Mouse (Mus musculus) lung, embryonic 16.5 days (tissue): ENCODE data around the gene Plppr3. TPM values are rescaled to one million over a fixed set of nuclear protein-coding genes. Genes with fewer than 3 reads are reported as not detected.

Source experiments
- ATAC-seq: fragments of 200-750 bp; cut with Nextera tagmentation; 2 replicates; pipeline ENCODE4 v1.8.0; 2017; ENCODE audit warnings: low read depth, mild to moderate bottlenecking, moderate library complexity
- H3K27ac ChIP-seq: fragments of 300-500 bp; sonication (generic); 2 replicates; pipeline ENCODE4 v1.5.1; 2014; ENCODE audit warnings: mild to moderate bottlenecking, control low read depth, low read length
- H3K27me3 ChIP-seq: fragments of 300-500 bp; sonication (generic); 2 replicates; pipeline ENCODE4 v1.6.1; 2014; ENCODE audit warnings: low read depth, low read length, mixed read lengths; ENCODE audit not compliant: control insufficient read depth, insufficient read depth
- H3K36me3 ChIP-seq: fragments of 300-500 bp; sonication (generic); 2 replicates; pipeline ENCODE4 v1.6.1; 2014; ENCODE audit warnings: low read length; ENCODE audit not compliant: control insufficient read depth, insufficient read depth
- H3K4me1 ChIP-seq: fragments of 300-500 bp; sonication (generic); replicated peaks from 2 replicates; pipeline ENCODE4 v1.6.1; 2014; ENCODE audit warnings: low read length, mixed read lengths; ENCODE audit not compliant: control insufficient read depth, insufficient read depth
- H3K4me2 ChIP-seq: fragments of 300-500 bp; sonication (generic); 2 replicates; pipeline ENCODE4 v1.6.1; 2014; ENCODE audit warnings: low read depth, low read length, control low read depth
- H3K4me3 ChIP-seq: fragments of 300-500 bp; sonication (generic); 2 replicates; pipeline ENCODE4 v1.5.1; 2014; ENCODE audit warnings: mild to moderate bottlenecking, low read length, control low read depth
- H3K9ac ChIP-seq: fragments of 300-500 bp; sonication (generic); 2 replicates; pipeline ENCODE4 v1.6.1; 2014; ENCODE audit warnings: low read length, control low read depth
- H3K9me3 ChIP-seq: fragments of 300-500 bp; sonication (generic); 2 replicates; pipeline ENCODE4 v1.6.1; 2016; ENCODE audit warnings: low read length; ENCODE audit not compliant: control insufficient read depth
- WGBS: fragments of 180-500 bp; shearing (Covaris S2); extraction: QIAGEN DNeasy Blood & Tissue Kit; methylation state at CpG from one replicate; pipeline ENCODE4 v1.1.7; 2014; 5-methylcytosine and 5-hydroxymethylcytosine counted together
- polyA plus RNA-seq: library from polyadenylated mRNA; unstranded; fragments of >200 nt; fragmentation: Nextera tagmentation; extraction: Ambion mirVana; gene quantifications from 2 replicates; pipeline ENCODE4 v1.2.1, GENCODE M21; 2015

Plppr3 gene
- polyA plus RNA-seq, 1 experiment from 2014 or later, result 26.4 TPM

GRCm38 (mm10) chr10:79865189-79865601 lies 9.2 kb downstream of the Plppr3 start:
- no peaks in the 10 kb centered on the region for H3K9me3 ChIP-seq
- H3K4me1 ChIP-seq, result no peaks in the 10 kb centered on the region; the same call in 1 of the 2 replicates
- 44% methylated on average over 12 of the region's 12 CpGs for WGBS
- H3K27ac ChIP-seq, result no peak overlapping the region
- peaks cover 41% of the 10 kb centered on the region for H3K36me3 ChIP-seq
- no peak overlapping the region for H3K4me2 ChIP-seq
- H3K4me3 ChIP-seq, result no peak overlapping the region
- no peaks in the 10 kb centered on the region for H3K27me3 ChIP-seq
- 0 out of 2 replicates have a peak overlapping the region, but pooled peaks have one; percentile 7 for H3K9ac ChIP-seq
- peak; percentile 16; the same call in 1 of the 2 replicates for ATAC-seq

GRCm38 (mm10) chr10:79864351-79865188 lies 9.9 kb downstream of the Plppr3 start:
- Histone ChIP-seq H3K4me1 (no peaks in the 10 kb centered on the region; the same call in 1 of the 2 replicates), H3K9me3 (no peaks in the 10 kb centered on the region), H3K4me2 (no peak overlapping the region), H3K27me3 (no peaks in the 10 kb centered on the region), H3K27ac (no peak overlapping the region), H3K4me3 (no peak overlapping the region), H3K9ac (no peak overlapping the region), H3K36me3 (peaks cover 47% of the 10 kb centered on the region)
- 49% methylated on average over 10 of the region's 10 CpGs for WGBS
- ATAC-seq, result peak; percentile 4; the same call in 1 of the 2 replicates

GRCm38 (mm10) chr10:79862925-79863324 lies 11.5 kb downstream of the Plppr3 start:
- ATAC-seq, result no peak
- Histone ChIP-seq H3K4me2 (no peak overlapping the region), H3K27ac (no peak overlapping the region), H3K4me3 (no peak overlapping the region), H3K4me1 (peaks cover 10% of the 10 kb centered on the region), H3K9me3 (no peaks in the 10 kb centered on the region), H3K9ac (no peak overlapping the region), H3K36me3 (peaks cover 54% of the 10 kb centered on the region), H3K27me3 (no peaks in the 10 kb centered on the region)
- WGBS, result 58% methylated on average over 10 of the region's 10 CpGs

- WGBS, result 82% methylated on average over 23 of the region's 23 CpGs
- Histone ChIP-seq H3K4me2 (no peak overlapping the region), H3K36me3 (peaks cover 56% of the 10 kb centered on the region), H3K4me3 (no peak overlapping the region), H3K9ac (no peak overlapping the region), H3K27ac (no peak overlapping the region), H3K4me1 (peaks cover 17% of the 10 kb centered on the region), H3K27me3 (no peaks in the 10 kb centered on the region), H3K9me3 (no peaks in the 10 kb centered on the region)
- ATAC-seq, result no peak
These were observed 12.2 kb downstream of the Plppr3 start for GRCm38 (mm10) chr10:79862049-79862788.

- Histone ChIP-seq H3K4me2 (no peak overlapping the region), H3K27ac (no peak overlapping the region), H3K4me1 (peaks cover 25% of the 10 kb centered on the region), H3K36me3 (peaks cover 60% of the 10 kb centered on the region), H3K4me3 (no peak overlapping the region), H3K27me3 (no peaks in the 10 kb centered on the region), H3K9me3 (no peaks in the 10 kb centered on the region), H3K9ac (0 out of 2 replicates have a peak overlapping the region, but pooled peaks have one; percentile 18)
- WGBS, result 64% methylated on average over 25 of the region's 25 CpGs
- no peak for ATAC-seq
These were observed 13.0 kb downstream of the Plppr3 start for GRCm38 (mm10) chr10:79861230-79862048.

- ATAC-seq, result no peak
- no peaks in the 10 kb centered on the region for H3K9me3 ChIP-seq
- WGBS, result 89% methylated on average over 26 of the region's 26 CpGs
- no peak overlapping the region for H3K27ac ChIP-seq
- peaks cover 26% of the 10 kb centered on the region for H3K4me1 ChIP-seq
- no peak overlapping the region for H3K4me3 ChIP-seq
- H3K9ac ChIP-seq, result no peak overlapping the region
- no peak overlapping the region for H3K4me2 ChIP-seq
- H3K36me3 ChIP-seq, result peaks cover 60% of the 10 kb centered on the region
- no peaks in the 10 kb centered on the region for H3K27me3 ChIP-seq
These were observed 14.1 kb downstream of the Plppr3 start for GRCm38 (mm10) chr10:79860079-79860911.

GRCm38 (mm10) chr10:79859116-79859515 lies 15.3 kb downstream of the Plppr3 start:
- Histone ChIP-seq H3K27ac (no peak overlapping the region), H3K4me3 (no peak overlapping the region), H3K4me1 (peaks cover 26% of the 10 kb centered on the region), H3K9ac (no peak overlapping the region), H3K36me3 (peaks cover 52% of the 10 kb centered on the region), H3K27me3 (no peaks in the 10 kb centered on the region), H3K4me2 (no peak overlapping the region), H3K9me3 (no peaks in the 10 kb centered on the region)
- 66% methylated on average over 11 of the region's 11 CpGs for WGBS
- ATAC-seq, result no peak

GRCm38 (mm10) chr10:79858416-79859074 lies 15.9 kb downstream of the Plppr3 start:
- peak overlapping the region; percentile 99; the same call in 1 of the 2 replicates for H3K9ac ChIP-seq
- peak; percentile 14 for ATAC-seq

More at GRCm38 (mm10) chr10:79858416-79859074, 15.9 kb downstream of the Plppr3 start:
- Histone ChIP-seq H3K36me3 (peaks cover 51% of the 10 kb centered on the region), H3K4me1 (peaks cover 26% of the 10 kb centered on the region), H3K4me2 (peak overlapping the region; percentile 85), H3K9me3 (no peaks in the 10 kb centered on the region), H3K27ac (peak overlapping the region; percentile 100), H3K4me3 (peak overlapping the region; percentile 93), H3K27me3 (no peaks in the 10 kb centered on the region)
- 34% methylated on average over 17 of the region's 17 CpGs for WGBS
